Mouse (Mus musculus) embryonic stem cell, embryonic (primary cell): ENCODE measurements around the gene Speer4e.
"Not testable (repeated sequence)": the region's sequence is repeated elsewhere in the genome, so short reads cannot be mapped to it uniquely, and the experiment has no call there.

Experiments used
- CTCF ChIA-PET, 4 experiments: fragments of 300-600 bp in 2 of 4; fragments of 350-600 bp in 2 of 4; sonication (Branson Sonifier 250); formaldehyde crosslinking; loops; one replicate each; lab custom pipeline; 2022; ENCODE audit warnings: inconsistent platforms in 2 of 4; lab: Charles Lee
- POLR2A ChIA-PET, 4 experiments: fragments of 300-600 bp in 2 of 4; fragments of 350-600 bp in 2 of 4; sonication (Branson Sonifier 250); formaldehyde crosslinking; loops; one replicate each; lab custom pipeline; 2022; ENCODE audit warnings: antibody characterized with exemption in 4 of 4, inconsistent platforms in 1 of 4; lab: Charles Lee

Gene Speer4e

GRCm38 (mm10) chr5:14892242-14892641 is 46.0 kb downstream of the Speer4e start:
- POLR2A ChIA-PET, result no interaction called here

DNA sequence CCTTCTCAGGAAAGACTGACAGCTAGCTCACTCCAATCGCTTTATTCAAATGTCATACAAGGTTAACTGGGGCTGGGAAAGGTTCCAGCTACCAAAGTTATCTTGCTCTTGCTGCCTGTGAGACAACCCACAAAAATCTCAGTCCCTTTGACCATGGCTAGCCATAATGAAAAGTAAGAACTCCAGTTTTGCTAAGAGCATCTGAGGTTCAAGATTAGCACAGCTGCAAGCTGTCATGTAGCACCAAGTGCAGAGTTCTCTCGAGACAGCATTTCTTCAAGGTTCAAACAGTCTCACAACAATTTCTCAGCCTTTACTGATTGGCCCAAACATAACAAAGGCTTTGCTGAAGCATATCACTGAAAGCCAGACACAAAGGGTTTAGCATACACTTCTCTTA is 52.9 kb downstream of the Speer4e start:
- CTCF ChIA-PET, result not testable (repeated sequence)

More at GRCm38 (mm10) chr5:14892242-14892641, 46.0 kb downstream of the Speer4e start:
- CTCF ChIA-PET, result no interaction called here

More for the DNA sequence above, 52.9 kb downstream of the Speer4e start:
- POLR2A ChIA-PET, result not testable (repeated sequence)
